Mouse (Mus musculus) myocyte (in vitro differentiated cells): ENCODE measurements around the gene Tmc2.

Experiments used
- CEBPB ChIP-seq: IDR thresholded peaks from 2 replicates; pipeline ENCODE4 v1.6.1; 2011; ENCODE audit warnings: mild to moderate bottlenecking, moderate library complexity; ENCODE audit not compliant: poor library complexity, insufficient read depth, severe bottlenecking
- MAX ChIP-seq: IDR thresholded peaks from one replicate; pipeline ENCODE4 v1.6.1; 2011; ENCODE audit warnings: low read depth, mild to moderate bottlenecking, control low read depth
- POLR2A ChIP-seq: IDR thresholded peaks from one replicate; pipeline ENCODE4 v1.6.1; 2011; ENCODE audit warnings: low read depth, mild to moderate bottlenecking, control low read depth, moderate library complexity; ENCODE audit not compliant: insufficient read length
- SRF ChIP-seq: IDR thresholded peaks from one replicate; pipeline ENCODE4 v1.6.1; 2011; ENCODE audit warnings: low read depth; ENCODE audit not compliant: control insufficient read depth, insufficient read length

DNA sequence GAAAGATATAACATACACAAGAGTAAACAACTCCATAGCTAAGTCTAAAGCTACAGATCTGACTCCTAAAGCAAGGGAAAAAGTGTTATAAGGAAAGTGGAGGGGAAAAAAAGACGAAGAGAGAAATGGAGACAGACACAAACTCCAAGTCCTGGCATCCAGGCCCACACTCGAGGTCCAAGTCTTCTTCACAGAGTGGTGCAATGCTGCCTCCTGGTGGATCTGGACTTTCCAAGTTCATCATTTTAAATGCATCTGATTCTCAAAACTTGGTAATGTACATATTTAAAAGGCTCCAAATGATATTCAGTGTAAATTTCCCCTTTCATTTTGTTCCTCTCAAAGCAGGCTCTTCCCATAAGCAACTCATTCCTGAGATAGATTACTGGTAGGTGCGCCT lies 27.1 kb upstream of the Tmc2 start:
- TF ChIP-seq CEBPB = no peak
- no peak for TF ChIP-seq SRF
- TF ChIP-seq MAX = no peak
- no peak for TF ChIP-seq POLR2A
